Mouse (Mus musculus): ENCODE data around the gene Plcd4. TPM values are rescaled to one million over a fixed set of nuclear protein-coding genes. Genes with fewer than 3 reads are reported as not detected.

Plcd4 gene
- polyA plus RNA-seq (2017; shearing (Covaris generic)): 0.38 TPM

DNA sequence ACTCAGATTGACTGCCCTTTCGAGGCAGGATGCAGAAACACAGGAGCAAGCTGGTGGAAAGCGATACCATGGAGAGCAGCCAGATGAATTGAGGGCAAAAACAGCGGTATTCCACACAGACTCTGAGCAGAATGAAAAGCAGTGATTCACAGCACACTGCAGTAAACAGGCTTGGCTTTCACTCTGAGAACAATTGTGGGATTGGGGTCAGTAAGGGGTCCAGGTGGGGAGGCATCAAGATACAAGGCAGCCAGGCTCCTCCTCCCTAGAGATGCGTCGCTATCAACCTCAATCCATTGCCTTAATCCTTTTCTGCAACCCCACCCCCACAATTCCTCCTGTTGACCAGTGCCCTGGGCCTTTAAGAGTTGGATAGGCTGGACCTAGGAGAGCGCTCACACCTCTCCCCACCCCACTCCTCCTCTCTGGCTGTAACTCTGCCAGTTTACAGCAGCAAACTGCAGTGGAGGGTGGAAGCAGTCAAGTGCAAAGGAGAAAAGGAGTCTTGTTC is at the start of gene Plcd4:
Gene Plcd4, plus strand, starts transcription at position 438 of the 511 bp plus-strand sequence.

GRCm38 (mm10) chr1:74505721-74506464 is 36.8 kb upstream of the Plcd4 start, which contains the start of gene Cnot9:
TSS of gene Cnot9 (plus strand) at chr1:74506058.

DNA sequence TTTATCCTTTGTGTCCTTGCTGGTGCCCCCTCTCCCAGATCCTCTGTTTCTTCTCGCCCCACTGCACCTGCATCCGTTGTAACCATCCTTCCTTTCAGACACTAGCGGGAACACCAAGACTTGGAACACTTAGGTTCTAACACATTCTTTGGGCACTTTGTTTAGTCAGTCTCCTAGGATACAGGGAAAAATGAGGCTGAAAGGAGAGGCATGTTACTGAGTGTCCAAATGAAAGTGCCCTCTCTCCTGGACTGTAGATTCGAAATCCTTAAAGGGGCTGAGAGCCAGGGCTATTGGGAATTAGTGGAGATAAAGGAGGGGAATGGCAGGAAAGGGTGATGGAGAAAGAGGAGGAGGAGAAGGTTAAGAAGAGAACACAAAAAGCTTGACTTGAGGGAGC is 1.5 kb downstream of the Plcd4 start, which contains the start of gene Usp37:
Gene Usp37, minus strand, starts transcription at position 101 of the 400 bp plus-strand sequence.

DNA sequence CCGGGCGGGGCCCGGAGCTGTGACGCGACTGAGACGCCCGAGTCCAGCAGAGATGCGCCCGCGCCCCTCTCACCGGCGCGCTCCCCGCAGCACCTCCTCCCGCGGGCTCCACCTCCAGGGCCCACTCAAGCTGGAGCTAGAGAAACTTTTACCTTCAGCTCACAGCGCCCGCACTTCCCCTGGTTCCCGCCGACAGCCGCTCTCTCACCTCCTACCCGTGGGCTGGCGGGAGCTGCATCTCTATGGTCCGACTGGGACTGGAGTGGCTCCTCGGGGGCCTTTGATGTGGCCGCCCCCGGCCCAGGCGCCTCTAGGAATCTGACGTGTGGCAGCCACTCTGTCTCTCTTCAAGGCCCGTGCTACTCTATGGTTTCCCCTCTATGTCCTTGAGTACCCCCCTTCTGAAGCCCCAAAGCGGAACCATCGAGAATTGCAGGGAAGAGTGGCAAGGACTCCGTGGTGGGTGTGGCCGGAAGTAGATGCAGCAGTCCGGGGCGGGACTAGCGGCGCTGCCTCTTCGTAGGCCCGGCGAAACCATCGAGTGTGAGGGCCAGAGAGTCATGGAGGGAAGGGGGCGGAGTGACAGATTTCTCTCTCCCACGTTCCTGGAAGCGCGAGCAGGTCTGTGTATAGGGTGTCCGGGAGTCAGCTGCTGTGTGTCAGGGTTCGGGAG is 45.2 kb downstream of the Plcd4 start, which contains the start of the genes Zfp142 and Bcs1l:
Gene Zfp142, minus strand, starts transcription at position 474 of the 673 bp plus-strand sequence.
Gene Bcs1l, plus strand, starts transcription at position 517 of the 673 bp plus-strand sequence.

GRCm38 (mm10) chr1:74601267-74601962 is 58.7 kb downstream of the Plcd4 start, which contains the start of the genes Rnf25 and Stk36:
TSS of gene Rnf25 (minus strand) at chr1:74601397.
TSS of gene Stk36 (plus strand) at chr1:74601445.

Other genes with a start within 250 kb of the Plcd4 start
- 25.0 TPM for gene Tmbim1, start 237.3 kb upstream of the Plcd4 start, polyA plus RNA-seq (2017; shearing (Covaris generic))
- not detected for gene Catip, start 180.8 kb upstream of the Plcd4 start, polyA plus RNA-seq (2017; shearing (Covaris generic))
- 2.1 TPM for gene Slc11a1, start 167.7 kb upstream of the Plcd4 start, polyA plus RNA-seq (2017; shearing (Covaris generic))
- gene Ctdsp1, start 151.4 kb upstream of the Plcd4 start, polyA plus RNA-seq (2017; shearing (Covaris generic)): 6.1 TPM
- 0.09 TPM for gene Vil1, start 133.5 kb upstream of the Plcd4 start, polyA plus RNA-seq (2017; shearing (Covaris generic))
- 38.3 TPM for gene Cnot9, start 36.8 kb upstream of the Plcd4 start, polyA plus RNA-seq (2017; shearing (Covaris generic))
- 20.7 TPM for gene Usp37, start 1.4 kb downstream of the Plcd4 start, polyA plus RNA-seq (2017; shearing (Covaris generic))
- gene Zfp142, start 45.4 kb downstream of the Plcd4 start, polyA plus RNA-seq (2017; shearing (Covaris generic)): 22.7 TPM
- gene Bcs1l, start 45.4 kb downstream of the Plcd4 start, polyA plus RNA-seq (2017; shearing (Covaris generic)): 13.6 TPM
- gene Rnf25, start 58.5 kb downstream of the Plcd4 start, polyA plus RNA-seq (2017; shearing (Covaris generic)): 33.3 TPM
- gene Stk36, start 58.6 kb downstream of the Plcd4 start, polyA plus RNA-seq (2017; shearing (Covaris generic)): not detected
- gene Ttll4, start 118.9 kb downstream of the Plcd4 start, polyA plus RNA-seq (2017; shearing (Covaris generic)): 41.7 TPM
- gene Cyp27a1, start 170.7 kb downstream of the Plcd4 start, polyA plus RNA-seq (2017; shearing (Covaris generic)): 0.40 TPM
- gene Prkag3, start 206.3 kb downstream of the Plcd4 start, polyA plus RNA-seq (2017; shearing (Covaris generic)): not detected
- gene Wnt6, start 229.0 kb downstream of the Plcd4 start, polyA plus RNA-seq (2017; shearing (Covaris generic)): not detected
- 0.29 TPM for gene Wnt10a, start 248.6 kb downstream of the Plcd4 start, polyA plus RNA-seq (2017; shearing (Covaris generic))